Mouse (Mus musculus) CH12.LX (cell line): ENCODE results near the gene Cdc42ep5. TPM values are rescaled to one million over a fixed set of nuclear protein-coding genes. Genes with fewer than 3 reads are reported as not detected.

Experiments
- DNase-seq: peaks from one replicate; pipeline ENCODE4 v3.0.0-alpha.2; 2013; ENCODE audit errors: extremely low read depth
- H3K27ac ChIP-seq: 2 replicates; pipeline ENCODE4 v1.5.1; 2012; ENCODE audit warnings: low read depth, mild to moderate bottlenecking, control low read depth, moderate library complexity; ENCODE audit not compliant: insufficient read depth
- H3K27me3 ChIP-seq: replicated peaks from 2 replicates; pipeline ENCODE3; 2012; ENCODE audit warnings: inconsistent platforms
- H3K36me3 ChIP-seq, 2 experiments: replicated peaks in 1 of 2; 2 replicates each; pipeline versions ENCODE3 to v1.6.1; 2012; ENCODE audit warnings: inconsistent platforms in 1 of 2, low read length in 1 of 2, mild to moderate bottlenecking in 1 of 2, mixed read lengths in 1 of 2, moderate library complexity in 1 of 2; ENCODE audit not compliant: control insufficient read depth in 1 of 2, insufficient read depth in 1 of 2
- H3K4me1 ChIP-seq, 2 experiments: 2 replicates each; pipeline ENCODE4 v1.6.1; 2012; ENCODE audit warnings: inconsistent platforms in 1 of 2, moderate library complexity in 1 of 2; ENCODE audit not compliant: insufficient read depth in 2 of 2, control insufficient read depth in 1 of 2
- H3K4me2 ChIP-seq: 2 replicates; pipeline ENCODE4 v1.6.1; 2012; ENCODE audit warnings: low read depth, mild to moderate bottlenecking, control low read depth; ENCODE audit not compliant: poor library complexity, insufficient read depth, severe bottlenecking
- H3K4me3 ChIP-seq, 3 experiments: fragments of 150-350 bp in 1 of 3; sonication (generic) in 1 of 3; replicated peaks in 1 of 3; 2 replicates each; pipeline versions ENCODE3 to v1.5.1; 2011 to 2012; ENCODE audit warnings: low read depth in 2 of 3, low read length in 2 of 3, mild to moderate bottlenecking in 2 of 3, moderate library complexity in 2 of 3, control low read depth in 1 of 3, improper control_type of control experiment in 1 of 3, inconsistent platforms in 1 of 3, mixed read lengths in 1 of 3; ENCODE audit not compliant: poor library complexity in 1 of 3
- H3K79me2 ChIP-seq: replicated peaks from 2 replicates; pipeline ENCODE4 v1.6.1; 2012; ENCODE audit warnings: mild to moderate bottlenecking, moderate library complexity; ENCODE audit not compliant: control insufficient read depth, poor library complexity, insufficient read depth, severe bottlenecking; ENCODE audit errors: extremely low read depth
- H3K9ac ChIP-seq: 2 replicates; pipeline ENCODE4 v1.6.1; 2012; ENCODE audit warnings: low read depth, mild to moderate bottlenecking, control low read depth, moderate library complexity; ENCODE audit not compliant: insufficient read depth
- H3K9me3 ChIP-seq: replicated peaks from 2 replicates; pipeline ENCODE3; 2012; ENCODE audit warnings: low read length, inconsistent platforms, mixed read lengths
- BHLHE40 ChIP-seq: IDR thresholded peaks from 2 replicates; pipeline ENCODE4 v1.6.1; 2011; ENCODE audit warnings: mild to moderate bottlenecking, low read depth, low read length, improper control_type of control experiment
- CHD1 ChIP-seq: IDR thresholded peaks from 2 replicates; pipeline ENCODE4 v1.6.1; 2012; ENCODE audit warnings: low read depth, low read length, improper control_type of control experiment, inconsistent platforms
- CTCF ChIP-seq, 2 experiments: IDR thresholded peaks in 1 of 2; conservative IDR thresholded peaks in 1 of 2; 2 replicates each; pipeline ENCODE4 v1.5.1; 2011 to 2012; ENCODE audit warnings: low read depth in 2 of 2, low read length in 2 of 2, improper control_type of control experiment in 1 of 2, inconsistent platforms in 1 of 2, mild to moderate bottlenecking in 1 of 2, moderate library complexity in 1 of 2
- E2F4 ChIP-seq: IDR thresholded peaks from 2 replicates; pipeline ENCODE4 v1.6.1; 2011; ENCODE audit warnings: low read depth, low read length, improper control_type of control experiment; ENCODE audit not compliant: insufficient replicate concordance
- ELF1 ChIP-seq: IDR thresholded peaks from 2 replicates; pipeline ENCODE4 v1.6.1; 2014; ENCODE audit warnings: low read depth, mild to moderate bottlenecking, inconsistent platforms, low read length, improper control_type of control experiment
- EP300 ChIP-seq: IDR thresholded peaks from 2 replicates; pipeline ENCODE4 v1.6.1; 2011; ENCODE audit warnings: low read length, improper control_type of control experiment
- GABPA ChIP-seq: IDR thresholded peaks from 2 replicates; pipeline ENCODE4 v1.6.1; 2012; ENCODE audit warnings: low read depth, low read length, improper control_type of control experiment, inconsistent platforms; ENCODE audit not compliant: insufficient replicate concordance
- HCFC1 ChIP-seq: IDR thresholded peaks from 2 replicates; pipeline ENCODE4 v1.6.1; 2012; ENCODE audit warnings: low read depth, mild to moderate bottlenecking, inconsistent platforms, low read length, improper control_type of control experiment
- IRF4 ChIP-seq: IDR thresholded peaks from 2 replicates; pipeline ENCODE4 v1.6.1; 2014; ENCODE audit warnings: low read depth, mild to moderate bottlenecking, inconsistent platforms, low read length, improper control_type of control experiment
- JUND ChIP-seq: conservative IDR thresholded peaks from 2 replicates; pipeline ENCODE4 v1.6.1; 2011; ENCODE audit warnings: low read depth, low read length, improper control_type of control experiment
- KAT2A ChIP-seq: IDR thresholded peaks from 2 replicates; pipeline ENCODE4 v1.6.1; 2012; ENCODE audit warnings: low read length, improper control_type of control experiment, inconsistent platforms; ENCODE audit not compliant: insufficient replicate concordance
- MAFK ChIP-seq: IDR thresholded peaks from 2 replicates; pipeline ENCODE4 v1.6.1; 2011; ENCODE audit warnings: low read length, improper control_type of control experiment; ENCODE audit not compliant: insufficient replicate concordance
- MAX ChIP-seq: IDR thresholded peaks from 2 replicates; pipeline ENCODE4 v1.6.1; 2011; ENCODE audit warnings: low read length, improper control_type of control experiment
- MAZ ChIP-seq: IDR thresholded peaks from 2 replicates; pipeline ENCODE4 v1.6.1; 2012; ENCODE audit warnings: low read depth, mild to moderate bottlenecking, inconsistent platforms, low read length, improper control_type of control experiment, moderate library complexity
- MEF2A ChIP-seq: IDR thresholded peaks from 2 replicates; pipeline ENCODE4 v1.6.1; 2014; ENCODE audit warnings: low read depth, mild to moderate bottlenecking, inconsistent platforms, low read length, improper control_type of control experiment, borderline replicate concordance
- MXI1 ChIP-seq: IDR thresholded peaks from 2 replicates; pipeline ENCODE4 v1.6.1; 2011; ENCODE audit warnings: mild to moderate bottlenecking, low read depth, low read length, improper control_type of control experiment
- MYC ChIP-seq: IDR thresholded peaks from 2 replicates; pipeline ENCODE4 v1.6.1; 2011; ENCODE audit warnings: low read depth, mild to moderate bottlenecking, improper control_type of control experiment, low read length
- NELFE ChIP-seq: IDR thresholded peaks from 2 replicates; pipeline ENCODE4 v1.6.1; 2011; ENCODE audit warnings: low read depth, low read length, improper control_type of control experiment
- NRF1 ChIP-seq: IDR thresholded peaks from 2 replicates; pipeline ENCODE4 v1.6.1; 2014; ENCODE audit warnings: low read depth, mild to moderate bottlenecking, inconsistent platforms, low read length, improper control_type of control experiment, moderate library complexity
- PAX5 ChIP-seq: IDR thresholded peaks from 2 replicates; pipeline ENCODE4 v1.6.1; 2012; ENCODE audit warnings: low read length, inconsistent platforms, mixed read lengths
- POLR2A ChIP-seq: IDR thresholded peaks from 2 replicates; pipeline ENCODE4 v1.6.1; 2011; ENCODE audit warnings: low read depth, mild to moderate bottlenecking, improper control_type of control experiment, low read length
- POLR2AphosphoS2 ChIP-seq: IDR thresholded peaks from 2 replicates; pipeline ENCODE4 v1.6.1; 2011; ENCODE audit warnings: low read depth, low read length, improper control_type of control experiment
- RAD21 ChIP-seq: IDR thresholded peaks from 2 replicates; pipeline ENCODE4 v1.6.1; 2011; ENCODE audit warnings: low read depth, mild to moderate bottlenecking, low read length, improper control_type of control experiment, moderate library complexity
- RCOR1 ChIP-seq: conservative IDR thresholded peaks from 2 replicates; pipeline ENCODE4 v1.6.1; 2012; ENCODE audit warnings: low read depth, mild to moderate bottlenecking, inconsistent platforms, low read length, improper control_type of control experiment
- SIN3A ChIP-seq: IDR thresholded peaks from 2 replicates; pipeline ENCODE4 v1.6.1; 2012; ENCODE audit warnings: low read length, improper control_type of control experiment, inconsistent platforms
- SMC3 ChIP-seq: IDR thresholded peaks from 2 replicates; pipeline ENCODE4 v1.6.1; 2011; ENCODE audit warnings: low read depth, low read length, improper control_type of control experiment
- TBP ChIP-seq: conservative IDR thresholded peaks from 2 replicates; pipeline ENCODE4 v1.6.1; 2011; ENCODE audit warnings: low read depth, low read length, improper control_type of control experiment
- TCF12 ChIP-seq: IDR thresholded peaks from 2 replicates; pipeline ENCODE4 v1.6.1; 2014; ENCODE audit warnings: low read depth, mild to moderate bottlenecking, inconsistent platforms, low read length, improper control_type of control experiment
- UBTF ChIP-seq: IDR thresholded peaks from 2 replicates; pipeline ENCODE4 v1.6.1; 2012; ENCODE audit warnings: low read depth, mild to moderate bottlenecking, inconsistent platforms, low read length, improper control_type of control experiment, moderate library complexity
- USF1 ChIP-seq: IDR thresholded peaks from 2 replicates; pipeline ENCODE4 v1.6.1; 2014; ENCODE audit warnings: low read depth, mild to moderate bottlenecking, inconsistent platforms, low read length, improper control_type of control experiment
- ZC3H11A ChIP-seq: IDR thresholded peaks from 2 replicates; pipeline ENCODE4 v1.6.1; 2012; ENCODE audit warnings: low read depth, mild to moderate bottlenecking, inconsistent platforms, low read length, improper control_type of control experiment
- ZKSCAN1 ChIP-seq: IDR thresholded peaks from 2 replicates; pipeline ENCODE4 v1.6.1; 2012; ENCODE audit warnings: low read depth, inconsistent platforms, low read length, improper control_type of control experiment, borderline replicate concordance
- ZNF384 ChIP-seq: IDR thresholded peaks from 2 replicates; pipeline ENCODE4 v1.6.1; 2012; ENCODE audit warnings: low read depth, low read length, improper control_type of control experiment, inconsistent platforms
- dilution Hi-C: fragments of 300-500 bp; cut with MboI; formaldehyde crosslinking; loops from 2 replicates; pipeline ENCODE4 v1.14.3; 2020; ENCODE audit warnings: low sequenced_read_pairs; ENCODE audit not compliant: extremely low pct_unique_long_range_greater_than_20kb, extremely low pct_ligation_motif_present
- in situ Hi-C: fragments of 300-500 bp; cut with MboI; formaldehyde crosslinking; loops from 3 replicates; pipeline ENCODE4 v1.14.3; 2019; ENCODE audit warnings: low sequenced_read_pairs, low pct_ligation_motif_present, low pct_unique_long_range_greater_than_20kb, mixed read lengths
- polyA plus RNA-seq: library from polyadenylated mRNA; unstranded; fragments of >175 nt; gene quantifications from 2 replicates; pipeline ENCODE4 v1.2.1, GENCODE M21; 2012; ENCODE audit warnings: low read depth; ENCODE audit not compliant: insufficient read length
- total RNA-seq, 2 experiments: library from RNA; depleted of rRNA; stranded (reverse); fragments of 300-350 nt in 1 of 2; fragments of >200 nt in 1 of 2; gene quantifications; 2 replicates each; pipeline ENCODE4 v1.2.3; 2012 to 2014

Cdc42ep5 gene
- total and polyA plus RNA-seq, 3 experiments = 1.4 to 4.2 (median 2.1) TPM

- TF ChIP-seq RAD21 (no peak), KAT2A (no peak), RCOR1 (no peak), GABPA (no peak), EP300 (no peak), MAFK (no peak), ZC3H11A (no peak), NELFE (no peak), JUND (no peak), CHD1 (no peak), USF1 (no peak), POLR2AphosphoS2 (no peak)
Observed at GRCm38 (mm10) chr7:4150059-4150541, 14.6 kb downstream of the Cdc42ep5 start, which contains the start of gene Leng9 (continued).

- H3K79me2 ChIP-seq = peaks cover 2% of the 10 kb centered on the region; the same call in 1 of the 2 replicates
- peak overlapping the region; percentile 95 for H3K27ac ChIP-seq
- H3K27me3 ChIP-seq = no peaks in the 10 kb centered on the region
- H3K4me3 ChIP-seq = peak overlapping the region; percentile 76 to 85 (median 83)
- H3K36me3 ChIP-seq = peaks cover 37 to 41% of the 10 kb centered on the region in 2 experiments
- in situ Hi-C loops = no loop called here
- no peaks in the 10 kb centered on the region for H3K9me3 ChIP-seq
- DNase-seq = peak; percentile 90
- peak overlapping the region; percentile 70 for H3K9ac ChIP-seq
- H3K4me1 ChIP-seq = peaks cover 15 to 36% of the 10 kb centered on the region in 2 experiments
- peak overlapping the region; percentile 99 for H3K4me2 ChIP-seq
- dilution Hi-C loops = no loop called here
- TF ChIP-seq IRF4 (peak; percentile 9; the same call in 1 of the 2 replicates), POLR2A (peak; percentile 68), TBP (peak; percentile 78; the same call in 1 of the 2 replicates), UBTF (peak; percentile 66; the same call in 1 of the 2 replicates), ELF1 (peak; percentile 90), BHLHE40 (no peak; the same call in 1 of the 2 replicates), SMC3 (no peak), MYC (no peak), CTCF (conservative IDR thresholded peaks at IDR 0.05 in 1 of 2, IDR thresholded peaks at IDR 0.05 in 1 of 2; ENCODE audit: low read depth in 2 of 2, low read length in 2 of 2) (no peak), MEF2A (no peak; the same call in 1 of the 2 replicates), MAZ (peak; percentile 81), MXI1 (peak; percentile 22; the same call in 1 of the 2 replicates), ZNF384 (no peak), SIN3A (peak; percentile 69), PAX5 (no peak), JUND (no peak), TCF12 (peak; percentile 50; the same call in 1 of the 2 replicates), POLR2AphosphoS2 (no peak; the same call in 1 of the 2 replicates), ZKSCAN1 (no peak), NRF1 (0 out of 2 replicates have a peak, but pooled peaks have one; percentile 18), NELFE (peak; percentile 64), CHD1 (no peak), ZC3H11A (no peak), EP300 (no peak), MAFK (no peak), MAX (no peak; the same call in 1 of the 2 replicates), HCFC1 (peak; percentile 62), E2F4 (no peak), RAD21 (no peak), GABPA (no peak), KAT2A (0 out of 2 replicates have a peak, but pooled peaks have one; percentile 30)
Observed at GRCm38 (mm10) chr7:4149209-4150054, 15.2 kb downstream of the Cdc42ep5 start.
